Mouse (Mus musculus) brain, embryonic 14.5 days (tissue): ENCODE data around the gene Sprr2i.

Experiments used
- CTCF ChIP-seq: fragments of 200-500 bp; IDR thresholded peaks from 2 replicates; pipeline ENCODE4 v1.5.1; 2012; ENCODE audit warnings: inconsistent platforms, mild to moderate bottlenecking, moderate library complexity, borderline replicate concordance; ENCODE audit not compliant: insufficient read depth, insufficient read length; ENCODE audit errors: extremely low read depth
- POLR2A ChIP-seq: fragments of 200-500 bp; IDR thresholded peaks from 2 replicates; pipeline ENCODE4 v1.6.1; 2012; ENCODE audit warnings: mild to moderate bottlenecking, inconsistent platforms, borderline replicate concordance; ENCODE audit not compliant: poor library complexity, insufficient read depth, insufficient read length, severe bottlenecking; ENCODE audit errors: extremely low read depth

DNA sequence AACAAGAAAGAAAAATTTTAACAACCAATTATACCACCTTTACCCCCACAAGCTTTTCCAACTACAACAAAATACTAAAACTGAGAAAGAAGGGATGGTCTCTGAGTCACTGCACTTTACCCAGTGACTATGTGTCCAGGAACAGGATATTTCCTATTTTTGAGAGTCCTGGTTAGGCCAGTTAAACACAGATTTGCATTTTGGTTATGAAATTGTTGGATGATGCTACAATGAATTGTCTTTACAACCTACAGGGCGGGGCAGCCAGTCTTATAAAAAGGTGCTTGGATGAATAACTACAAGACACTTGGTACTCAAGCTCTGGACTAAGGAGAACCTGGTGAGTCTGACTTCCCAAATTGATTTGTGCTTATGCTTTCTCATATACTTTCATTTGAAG is 22.4 kb upstream of the Sprr2i start, which contains the start of gene Sprr2h:
- TF ChIP-seq CTCF, result no peak
- TF ChIP-seq POLR2A, result no peak
